Mouse (Mus musculus): Measurements from ENCODE around the gene Ms4a1. TPM values are rescaled to one million over a fixed set of nuclear protein-coding genes. Genes with fewer than 3 reads are reported as not detected.

Ms4a1 gene
- total RNA-seq, 2 experiments from 2014 or later: not detected

Other genes with a start within 250 kb of the Ms4a1 start
- not detected for gene Ms4a18, start 248.2 kb downstream of the Ms4a1 start, total RNA-seq (2021)
- gene Ms4a8a, start 185.1 kb downstream of the Ms4a1 start, total RNA-seq (2021): under 1 TPM in 1 of 2 experiments, not detected in 1; 0.30 TPM
- gene 1700017D01Rik, start 135.4 kb downstream of the Ms4a1 start, total RNA-seq (2021): not detected
- not detected for gene 1700025F22Rik, start 100.9 kb downstream of the Ms4a1 start, total RNA-seq (2021)
- gene Ms4a13, start 69.5 kb downstream of the Ms4a1 start, total RNA-seq (2021): not detected
- gene Ms4a12, start 33.8 kb downstream of the Ms4a1 start, total RNA-seq (2021): not detected
- not detected for gene Ms4a5, start 17.6 kb upstream of the Ms4a1 start, total RNA-seq (2021)
- gene Ms4a14, start 48.2 kb upstream of the Ms4a1 start, total RNA-seq (2021): not detected
- gene Ms4a7, start 69.9 kb upstream of the Ms4a1 start, total RNA-seq (2021): under 1 TPM; 0.37 to 0.41 TPM
- gene Ms4a4a, start 109.3 kb upstream of the Ms4a1 start, total RNA-seq (2021): 1 to 10 TPM in 1 of 2 experiments, under 1 TPM in 1; 0.52 to 1.1 TPM
- not detected for gene Ms4a4c, start 138.5 kb upstream of the Ms4a1 start, total RNA-seq (2021)
- gene Ms4a4b, start 177.3 kb upstream of the Ms4a1 start, total RNA-seq (2021): not detected
- 1 to 10 TPM; 1.3 to 1.8 TPM for gene Ms4a6c, start 203.1 kb upstream of the Ms4a1 start, total RNA-seq (2021)
- under 1 TPM in 1 of 2 experiments, not detected in 1; 0.20 TPM for gene Gm8369, start 219.7 kb upstream of the Ms4a1 start, total RNA-seq (2021)